Mouse (Mus musculus): ENCODE results near the gene Ccdc93. TPM values are rescaled to one million over a fixed set of nuclear protein-coding genes. Genes with fewer than 3 reads are reported as not detected.

Gene Ccdc93
- polyA plus RNA-seq, 1 experiment: 23.9 TPM

GRCm38 (mm10) chr1:121462643-121463042 is 31.8 kb downstream of the Ccdc93 start:
- no peaks in the 10 kb centered on the region for H3K4me1 ChIP-seq (ENCODE audit: control insufficient read depth, insufficient read depth, low read length)

GRCm38 (mm10) chr1:121463806-121464205 is 33.0 kb downstream of the Ccdc93 start:
- H3K4me1 ChIP-seq (ENCODE audit: control insufficient read depth, insufficient read depth, low read length): no peaks in the 10 kb centered on the region
- no peak overlapping the region for H3K27ac ChIP-seq (ENCODE audit: insufficient read depth, low read length)
- TF ChIP-seq CTCF (IDR thresholded peaks at IDR 0.05; ENCODE audit: borderline replicate concordance, insufficient read depth, low read length) (no peak), POLR2A (IDR thresholded peaks at IDR 0.05; ENCODE audit: low read depth, low read length) (no peak)
- no peak overlapping the region for H3K4me3 ChIP-seq (ENCODE audit: insufficient read depth, low read length)

More at GRCm38 (mm10) chr1:121462643-121463042, 31.8 kb downstream of the Ccdc93 start:
- no peak overlapping the region for H3K4me3 ChIP-seq (ENCODE audit: insufficient read depth, low read length)
- H3K27ac ChIP-seq (ENCODE audit: insufficient read depth, low read length): no peak overlapping the region
- no peak for TF ChIP-seq POLR2A (IDR thresholded peaks at IDR 0.05; ENCODE audit: low read depth, low read length)
- no peak for TF ChIP-seq CTCF (IDR thresholded peaks at IDR 0.05; ENCODE audit: borderline replicate concordance, insufficient read depth, low read length)

- Histone ChIP-seq H3K27ac (ENCODE audit: insufficient read depth, low read length) (no peak overlapping the region), H3K4me3 (ENCODE audit: insufficient read depth, low read length) (no peak overlapping the region), H3K4me1 (ENCODE audit: control insufficient read depth, insufficient read depth, low read length) (no peaks in the 10 kb centered on the region)
- TF ChIP-seq CTCF (IDR thresholded peaks at IDR 0.05; ENCODE audit: borderline replicate concordance, insufficient read depth, low read length) (no peak), POLR2A (IDR thresholded peaks at IDR 0.05; ENCODE audit: low read depth, low read length) (no peak)
Observed at GRCm38 (mm10) chr1:121466276-121466675, 35.4 kb downstream of the Ccdc93 start.

- TF ChIP-seq POLR2A (IDR thresholded peaks at IDR 0.05; ENCODE audit: low read depth, low read length): no peak
- TF ChIP-seq CTCF (IDR thresholded peaks at IDR 0.05; ENCODE audit: borderline replicate concordance, insufficient read depth, low read length): no peak
- Histone ChIP-seq H3K4me3 (ENCODE audit: insufficient read depth, low read length) (no peak overlapping the region), H3K27ac (ENCODE audit: insufficient read depth, low read length) (no peak overlapping the region), H3K4me1 (ENCODE audit: control insufficient read depth, insufficient read depth, low read length) (no peaks in the 10 kb centered on the region)
Observed at GRCm38 (mm10) chr1:121468271-121468670, 37.4 kb downstream of the Ccdc93 start.

GRCm38 (mm10) chr1:121471503-121471902 is 40.7 kb downstream of the Ccdc93 start:
- Histone ChIP-seq H3K27ac (ENCODE audit: insufficient read depth, low read length) (no peak overlapping the region), H3K4me1 (ENCODE audit: control insufficient read depth, insufficient read depth, low read length) (no peaks in the 10 kb centered on the region), H3K4me3 (ENCODE audit: insufficient read depth, low read length) (no peak overlapping the region)
- TF ChIP-seq POLR2A (IDR thresholded peaks at IDR 0.05; ENCODE audit: low read depth, low read length): no peak
- no peak for TF ChIP-seq CTCF (IDR thresholded peaks at IDR 0.05; ENCODE audit: borderline replicate concordance, insufficient read depth, low read length)

GRCm38 (mm10) chr1:121477716-121478115 is 46.9 kb downstream of the Ccdc93 start:
- TF ChIP-seq CTCF (IDR thresholded peaks at IDR 0.05; ENCODE audit: borderline replicate concordance, insufficient read depth, low read length): no peak
- no peak for TF ChIP-seq POLR2A (IDR thresholded peaks at IDR 0.05; ENCODE audit: low read depth, low read length)
- H3K4me1 ChIP-seq (ENCODE audit: control insufficient read depth, insufficient read depth, low read length): no peaks in the 10 kb centered on the region
- no peak overlapping the region for H3K27ac ChIP-seq (ENCODE audit: insufficient read depth, low read length)
- no peak overlapping the region for H3K4me3 ChIP-seq (ENCODE audit: insufficient read depth, low read length)

GRCm38 (mm10) chr1:121478284-121478980 is 47.6 kb downstream of the Ccdc93 start:
- Histone ChIP-seq H3K4me1 (ENCODE audit: control insufficient read depth, insufficient read depth, low read length) (0 out of 2 replicates have a peak, but pooled peaks cover 2% of the 10 kb centered on the region), H3K27ac (ENCODE audit: insufficient read depth, low read length) (no peak overlapping the region), H3K4me3 (ENCODE audit: insufficient read depth, low read length) (no peak overlapping the region)
- TF ChIP-seq POLR2A (IDR thresholded peaks at IDR 0.05; ENCODE audit: low read depth, low read length) (no peak), CTCF (IDR thresholded peaks at IDR 0.05; ENCODE audit: borderline replicate concordance, insufficient read depth, low read length) (no peak)

- TF ChIP-seq CTCF (IDR thresholded peaks at IDR 0.05; ENCODE audit: borderline replicate concordance, insufficient read depth, low read length) (no peak), POLR2A (IDR thresholded peaks at IDR 0.05; ENCODE audit: low read depth, low read length) (no peak)
- H3K4me3 ChIP-seq (ENCODE audit: insufficient read depth, low read length): no peak overlapping the region
- H3K4me1 ChIP-seq (ENCODE audit: control insufficient read depth, insufficient read depth, low read length): 0 out of 2 replicates have a peak, but pooled peaks cover 2% of the 10 kb centered on the region
- H3K27ac ChIP-seq (ENCODE audit: insufficient read depth, low read length): no peak overlapping the region
Observed at GRCm38 (mm10) chr1:121479403-121479802, 48.6 kb downstream of the Ccdc93 start.

GRCm38 (mm10) chr1:121483091-121483490 is 52.2 kb downstream of the Ccdc93 start:
- Histone ChIP-seq H3K27ac (ENCODE audit: insufficient read depth, low read length) (no peak overlapping the region), H3K4me3 (ENCODE audit: insufficient read depth, low read length) (no peak overlapping the region), H3K4me1 (ENCODE audit: control insufficient read depth, insufficient read depth, low read length) (0 out of 2 replicates have a peak, but pooled peaks cover 2% of the 10 kb centered on the region)
- TF ChIP-seq POLR2A (IDR thresholded peaks at IDR 0.05; ENCODE audit: low read depth, low read length) (no peak), CTCF (IDR thresholded peaks at IDR 0.05; ENCODE audit: borderline replicate concordance, insufficient read depth, low read length) (no peak)

GRCm38 (mm10) chr1:121486803-121487202 is 56.0 kb downstream of the Ccdc93 start:
- 0 out of 2 replicates have a peak, but pooled peaks cover 2% of the 10 kb centered on the region for H3K4me1 ChIP-seq (ENCODE audit: control insufficient read depth, insufficient read depth, low read length)
- H3K4me3 ChIP-seq (ENCODE audit: insufficient read depth, low read length): no peak overlapping the region
- H3K27ac ChIP-seq (ENCODE audit: insufficient read depth, low read length): no peak overlapping the region
- no peak for TF ChIP-seq CTCF (IDR thresholded peaks at IDR 0.05; ENCODE audit: borderline replicate concordance, insufficient read depth, low read length)
- TF ChIP-seq POLR2A (IDR thresholded peaks at IDR 0.05; ENCODE audit: low read depth, low read length): no peak
